Mouse (Mus musculus): ENCODE results near the gene Pigg.
"Not testable (repeated sequence)": the region's sequence is repeated elsewhere in the genome, so short reads cannot be mapped to it uniquely, and the experiment has no call there.

Gene Pigg

DNA sequence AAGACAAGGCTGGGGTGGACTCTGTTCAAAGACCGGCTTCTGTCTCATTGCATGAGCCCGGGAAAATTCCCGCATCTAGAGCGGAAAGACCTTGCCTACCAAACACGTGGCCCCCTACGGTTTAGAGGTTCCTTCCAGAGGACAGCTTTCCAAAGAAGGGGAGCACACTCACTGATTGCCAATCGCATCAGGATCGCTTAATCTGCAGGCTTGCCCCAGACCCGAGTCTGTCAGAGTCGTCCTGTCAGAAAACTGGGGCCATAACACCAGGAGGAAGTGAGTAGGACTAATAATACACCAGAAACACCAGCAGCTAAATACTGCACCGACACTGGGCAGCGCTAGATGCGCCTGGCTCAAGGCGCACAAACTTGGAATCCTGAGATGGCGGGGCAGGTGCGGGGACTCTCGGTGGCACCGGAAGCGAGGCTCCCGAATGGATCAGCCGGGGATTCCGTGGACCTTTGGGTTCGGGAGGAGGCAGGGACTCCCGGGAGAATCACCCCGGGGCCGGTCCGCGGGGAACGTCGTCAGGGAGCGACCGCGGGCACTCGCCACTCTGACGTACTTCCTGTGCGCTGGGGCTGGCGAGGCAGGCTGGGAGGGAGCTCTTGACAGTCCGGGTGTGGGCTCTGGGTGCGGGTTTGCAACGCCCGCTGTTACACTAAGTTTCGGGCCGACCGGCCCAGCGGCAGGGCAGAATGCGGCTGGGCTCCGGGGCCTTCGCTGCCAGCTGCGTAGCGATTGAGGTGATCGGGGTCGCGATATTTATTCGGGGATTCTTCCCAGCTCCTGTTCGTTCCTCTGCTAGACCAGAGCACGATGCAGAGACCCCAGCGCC, at the start of gene Pigg:
Pigg (plus strand) TSS at position 386 of the 841 bp plus-strand sequence.
- DNase-seq, result peak; percentile 90

DNA sequence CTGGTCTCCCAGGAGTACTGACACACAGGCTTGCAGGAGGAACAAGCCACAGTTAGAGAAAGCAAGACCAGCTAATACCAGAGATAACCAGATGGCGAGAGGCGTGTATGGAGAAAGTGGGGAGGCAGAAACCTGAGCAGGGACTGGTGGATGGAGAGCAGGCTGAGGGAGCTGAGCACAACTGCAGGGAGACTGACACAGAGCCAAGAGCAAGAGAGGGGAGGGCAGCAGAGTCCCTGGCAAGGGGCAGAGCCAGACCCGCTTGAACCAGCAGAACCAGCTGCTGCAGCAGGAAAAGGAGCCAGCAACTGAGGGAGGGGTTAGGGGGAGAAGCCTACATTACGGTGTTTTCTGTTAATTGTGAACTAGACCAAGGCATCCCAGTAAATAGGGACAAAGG, 49.7 kb upstream of the Pigg start:
- peak; percentile 26 for DNase-seq

DNA sequence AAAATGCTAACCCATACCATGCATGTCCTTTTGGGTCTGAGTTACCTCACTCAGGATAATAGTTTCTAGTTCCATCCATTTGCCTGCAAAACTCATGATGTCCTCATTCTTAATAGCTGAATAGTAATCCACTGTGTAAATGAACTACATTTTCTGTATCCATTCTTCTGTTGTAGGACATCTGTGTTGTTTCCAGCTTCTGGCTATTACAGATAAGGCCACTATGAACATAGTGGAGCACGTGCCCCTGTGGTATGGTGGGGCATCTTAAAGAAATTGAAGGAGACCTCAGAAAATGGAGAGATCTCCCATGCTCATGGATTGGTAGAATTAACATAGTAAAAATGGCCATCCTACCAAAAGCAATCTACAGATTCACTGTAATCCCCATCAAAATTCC, 48.6 kb upstream of the Pigg start:
- DNase-seq, result not testable (repeated sequence)

DNA sequence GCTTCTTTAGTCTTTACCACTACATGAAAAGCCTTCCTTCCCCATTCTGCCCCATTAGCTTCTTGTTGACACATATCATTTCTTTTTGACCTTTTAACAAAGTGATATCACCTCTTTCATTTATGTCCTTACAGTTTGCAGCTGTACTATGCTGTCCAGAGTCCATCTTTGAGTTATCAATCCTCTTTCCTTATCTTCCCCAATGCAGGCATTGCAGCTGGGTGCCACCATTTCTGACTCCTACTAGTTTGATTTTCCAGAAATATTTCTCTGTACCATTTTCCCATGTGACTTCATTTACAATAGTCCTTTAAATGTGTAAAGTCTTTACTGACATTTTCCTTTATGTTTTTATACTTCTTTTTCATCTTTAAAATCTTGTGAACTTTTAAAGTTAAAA, 45.4 kb upstream of the Pigg start:
- DNase-seq, result no peak

DNA sequence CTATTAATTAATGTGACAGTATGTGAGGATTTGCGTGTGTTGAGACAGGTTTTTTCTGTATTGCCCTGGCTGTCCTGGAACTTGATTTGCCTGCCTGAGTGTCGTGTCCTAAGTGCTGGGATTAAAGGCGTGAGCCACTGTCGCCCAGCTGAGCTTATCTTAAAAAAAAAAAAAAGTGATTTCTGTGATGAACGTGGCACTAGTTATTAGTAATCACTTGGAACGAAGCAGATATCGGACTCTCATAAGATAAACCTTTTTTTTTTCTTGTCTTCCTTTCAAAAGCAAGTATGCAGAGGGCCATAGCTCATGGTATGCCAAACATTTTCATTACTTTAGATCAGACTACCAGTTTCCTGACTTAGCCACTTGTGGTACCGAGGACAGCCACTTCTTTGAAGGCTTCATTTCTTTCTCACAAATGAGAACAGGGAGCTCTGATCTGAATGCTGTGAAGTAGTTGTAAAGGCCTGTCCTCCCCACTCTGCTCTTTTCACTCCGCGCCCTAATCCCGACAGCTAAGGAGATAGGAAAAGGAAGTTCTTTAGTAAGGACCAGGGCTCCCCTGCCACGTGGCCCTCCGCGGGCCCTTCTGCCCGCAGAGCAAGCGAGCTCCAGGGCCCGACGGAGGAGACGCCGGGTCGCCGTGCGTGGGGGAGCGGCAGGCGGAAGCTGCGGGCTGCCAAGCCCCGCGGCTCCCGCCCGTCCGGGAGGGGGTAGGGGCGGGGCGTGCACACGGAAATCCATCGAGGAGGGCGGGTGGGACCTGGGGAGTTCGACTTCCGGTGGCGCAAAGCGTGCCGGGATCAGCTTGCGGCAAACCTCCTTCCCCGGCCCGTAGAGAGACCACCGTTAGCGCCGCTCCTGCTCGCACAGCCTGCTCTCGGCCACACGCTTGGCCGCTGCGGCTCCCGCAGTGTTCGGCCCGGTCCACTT, 44.0 kb upstream of the Pigg start, which contains the start of gene Dr1:
Dr1 (plus strand) TSS at position 771 of the 936 bp plus-strand sequence.
- peak; percentile 78 for DNase-seq

DNA sequence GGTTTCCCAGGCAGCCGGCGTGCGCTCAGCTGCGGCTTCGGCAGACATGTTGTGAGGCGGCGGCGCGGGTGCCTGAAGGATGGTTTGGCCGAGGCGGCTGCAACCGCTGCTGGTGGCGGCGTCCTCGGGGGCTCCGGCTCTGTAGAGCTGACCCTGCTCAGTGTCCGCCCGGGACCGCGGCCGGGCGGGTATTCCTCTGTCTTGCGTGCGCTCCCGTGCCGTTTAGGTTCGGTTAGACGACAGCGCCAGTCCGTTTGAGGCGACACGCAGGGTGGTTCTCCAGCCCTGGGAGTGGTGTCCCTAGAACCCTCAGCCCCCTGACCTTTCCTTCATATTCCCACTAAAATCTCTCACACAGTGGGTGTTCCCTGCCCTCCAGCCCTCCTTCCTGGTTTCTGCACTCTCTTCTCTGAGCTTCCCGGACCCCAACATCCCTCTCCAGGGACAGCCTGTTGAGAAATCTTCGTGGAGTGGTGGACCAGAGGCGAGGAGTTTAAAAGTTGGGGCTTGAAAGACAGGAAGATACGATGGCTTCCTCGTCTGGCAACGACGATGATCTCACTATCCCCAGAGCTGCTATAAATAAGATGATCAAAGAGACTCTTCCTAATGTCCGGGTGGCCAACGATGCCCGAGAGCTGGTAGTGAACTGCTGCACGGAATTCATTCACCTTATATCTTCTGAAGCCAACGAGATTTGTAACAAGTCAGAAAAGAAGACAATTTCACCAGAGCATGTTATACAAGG, 43.2 kb upstream of the Pigg start:
- DNase-seq, result no peak

DNA sequence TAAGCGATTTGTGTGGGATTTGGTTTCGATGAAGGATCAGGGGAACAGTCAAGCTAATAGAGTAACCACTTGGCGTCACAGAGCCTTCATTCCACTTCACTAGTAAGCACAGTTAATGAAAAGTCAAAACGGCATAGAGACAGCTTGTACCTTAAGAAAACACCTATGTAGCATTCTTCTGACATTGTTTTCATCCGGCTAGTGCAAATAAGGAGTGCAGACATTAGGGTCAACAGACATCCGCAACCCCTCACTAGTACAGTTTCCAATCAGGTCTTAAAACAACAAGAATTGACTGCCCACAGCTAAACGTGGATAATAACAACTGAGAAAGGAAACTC, 42.6 kb upstream of the Pigg start:
- no peak for DNase-seq

DNA sequence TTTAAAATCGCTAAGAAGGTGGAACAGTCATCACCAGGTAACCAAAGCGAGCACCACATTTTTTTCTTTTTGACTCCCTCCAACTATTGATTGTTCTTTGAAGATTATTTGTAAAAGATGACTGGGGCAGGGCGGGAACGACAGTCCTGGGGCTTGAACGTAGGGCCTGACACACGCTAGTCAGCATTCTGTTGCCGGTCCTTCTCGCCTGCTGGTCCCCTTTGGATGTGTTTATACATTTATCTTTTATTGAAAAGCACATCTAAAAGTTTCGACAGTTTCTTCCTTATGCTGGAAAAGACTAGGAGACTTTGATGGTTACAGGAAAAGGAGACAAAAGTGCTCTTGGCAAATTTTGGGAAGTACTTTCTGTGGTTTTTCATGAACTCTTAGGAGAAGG, 42.0 kb upstream of the Pigg start:
- DNase-seq, result no peak

DNA sequence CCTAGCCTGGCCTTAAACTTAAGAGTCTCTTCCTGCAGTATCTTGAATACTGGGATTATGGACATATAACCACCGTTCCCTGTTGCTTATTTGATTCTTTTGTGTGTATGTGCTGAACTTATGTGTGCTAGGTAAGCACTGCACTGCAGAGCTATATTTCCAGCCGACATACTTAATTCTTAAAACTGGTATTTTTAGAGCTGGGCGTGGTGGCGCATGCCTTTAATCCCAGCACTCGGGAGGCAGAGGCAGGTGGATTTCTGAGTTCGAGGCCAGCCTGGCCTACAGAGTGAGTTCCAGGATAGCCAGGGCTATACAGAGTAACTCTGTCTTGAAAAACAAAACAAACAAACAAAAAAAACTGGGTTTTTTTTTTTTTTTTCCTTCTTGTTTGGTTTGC, 41.1 kb upstream of the Pigg start:
- DNase-seq, result not testable (repeated sequence)

DNA sequence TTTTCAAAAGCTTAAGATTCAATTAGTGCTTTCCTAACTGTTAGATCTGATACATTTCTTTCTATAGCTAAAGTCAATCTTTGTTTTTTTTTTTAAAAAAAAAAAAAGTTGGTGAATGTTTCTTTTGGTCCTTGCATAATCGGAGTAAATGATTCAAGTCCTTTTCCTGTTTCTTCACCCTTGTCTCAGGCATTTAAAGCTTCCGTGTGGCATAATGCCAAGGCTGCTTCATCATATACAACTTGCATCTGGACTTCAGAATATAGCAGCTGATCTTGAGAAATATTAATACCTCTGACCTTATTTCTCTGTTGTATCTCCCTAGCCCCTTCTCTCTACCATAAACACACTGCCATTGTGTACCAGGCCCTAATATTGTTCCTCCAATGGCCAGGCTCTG, 25.5 kb upstream of the Pigg start:
- no peak for DNase-seq

DNA sequence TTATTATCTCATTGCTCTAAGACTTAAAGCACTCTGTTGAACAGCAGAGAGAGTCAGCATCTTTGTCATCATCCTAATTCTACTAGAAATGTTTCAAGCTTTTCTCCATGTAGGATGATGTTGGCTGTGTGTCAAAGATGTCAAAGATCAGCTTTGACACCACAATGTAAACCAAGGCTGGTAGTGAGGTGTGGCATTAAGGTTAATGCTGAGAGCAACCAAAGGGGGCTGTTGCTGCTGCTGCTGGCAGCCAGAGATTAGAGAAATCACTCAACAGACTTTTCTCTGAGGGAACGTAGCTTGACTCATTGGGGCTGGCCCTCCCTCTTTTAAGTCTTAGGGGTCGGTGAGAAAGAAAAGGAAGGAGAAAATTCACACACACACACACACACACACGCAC, 10.8 kb upstream of the Pigg start:
- no peak for DNase-seq

DNA sequence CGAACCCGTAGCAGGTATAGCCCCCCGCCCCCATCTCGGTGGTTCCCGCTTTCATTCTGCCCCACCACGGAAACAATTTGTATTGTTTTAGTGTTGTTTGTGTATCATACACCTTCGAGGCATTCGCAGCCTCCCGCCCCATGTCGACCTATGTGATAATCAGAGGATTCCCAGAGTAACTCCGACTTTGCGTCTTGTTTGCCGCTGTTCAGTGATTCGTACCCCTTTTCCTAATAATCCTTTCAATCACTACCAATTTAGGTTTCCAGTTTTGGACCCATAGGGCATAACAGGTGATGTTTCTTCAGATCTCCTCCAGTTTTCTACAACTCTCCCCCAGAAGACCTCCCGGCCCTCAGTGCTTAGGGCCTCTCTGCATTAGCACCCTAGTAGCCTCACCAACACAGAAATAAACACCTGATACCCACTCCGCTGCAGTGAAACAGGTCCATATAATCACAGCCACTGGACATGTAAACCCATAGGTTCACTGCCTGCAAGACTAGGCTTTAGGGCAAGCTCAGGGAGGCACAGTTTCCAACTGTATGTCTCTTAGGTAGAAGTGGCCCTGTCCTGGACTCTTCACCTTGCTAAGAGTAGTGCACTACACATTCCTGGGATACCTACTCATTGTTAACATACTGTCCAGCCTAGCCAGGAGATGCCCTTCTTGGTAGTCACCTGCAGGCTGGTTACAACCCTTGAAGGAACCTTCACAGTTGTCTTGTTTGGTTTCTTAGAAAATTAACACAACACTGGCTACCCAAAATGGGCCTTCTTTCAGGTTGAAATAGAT, 854 bp downstream of the Pigg start:
- no peak for DNase-seq

DNA sequence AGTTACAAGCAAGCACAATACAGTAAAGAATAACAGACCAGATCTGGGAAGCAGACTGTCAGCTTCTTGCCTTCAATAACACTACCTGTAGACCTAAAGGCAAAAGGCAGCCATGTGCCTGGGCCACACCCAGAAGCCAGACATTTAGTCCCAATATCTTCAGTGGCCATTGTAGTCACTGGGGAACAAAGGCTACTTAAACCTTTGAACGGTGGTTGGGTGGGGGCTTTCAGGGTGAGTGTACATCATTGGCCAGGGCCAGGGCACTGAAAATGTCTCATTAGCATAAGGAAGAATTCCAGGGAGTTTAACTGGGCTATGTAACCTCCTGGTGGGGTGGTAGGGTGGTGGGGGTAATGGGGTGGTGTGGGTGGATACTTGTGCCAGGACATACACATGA, 18.6 kb downstream of the Pigg start:
- no peak for DNase-seq

DNA sequence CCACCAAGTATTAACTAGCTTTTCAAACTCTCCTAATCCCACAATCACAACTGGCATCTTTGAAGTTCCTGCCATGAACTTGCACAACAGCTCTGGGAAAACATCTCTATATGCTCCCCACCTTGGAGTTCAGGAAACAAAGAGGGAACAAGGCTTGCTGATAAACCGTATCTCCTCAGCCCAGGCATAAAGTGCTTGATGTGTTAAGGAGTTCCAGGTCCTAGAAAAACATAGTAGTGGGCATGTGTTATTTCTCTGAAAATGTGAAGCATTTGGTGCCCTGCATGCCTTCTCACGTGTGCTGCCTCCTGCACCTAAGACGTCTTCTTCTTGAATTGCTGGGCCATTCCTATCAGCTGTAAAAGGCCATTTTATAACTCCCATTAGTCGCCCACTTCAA, 25.0 kb downstream of the Pigg start:
- DNase-seq, result no peak

DNA sequence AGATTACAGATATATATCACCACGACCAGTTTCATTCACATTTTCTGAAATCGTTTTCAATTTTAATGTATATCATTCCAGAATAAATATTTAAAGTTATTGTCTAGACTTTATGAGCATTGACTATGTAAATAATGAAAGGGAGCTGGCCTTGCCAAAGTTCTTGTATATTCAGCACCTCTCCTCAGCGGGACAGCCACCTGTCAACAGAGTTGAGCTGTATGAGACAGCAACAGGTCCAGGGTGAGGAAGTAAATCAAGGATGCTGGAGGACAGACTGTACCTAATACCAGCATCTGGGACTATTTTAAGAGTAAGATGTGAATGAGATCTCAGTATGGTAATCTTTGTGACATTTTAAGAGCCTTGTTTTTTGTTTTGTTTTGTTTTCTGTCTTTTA, 25.6 kb downstream of the Pigg start:
- DNase-seq, result no peak

DNA sequence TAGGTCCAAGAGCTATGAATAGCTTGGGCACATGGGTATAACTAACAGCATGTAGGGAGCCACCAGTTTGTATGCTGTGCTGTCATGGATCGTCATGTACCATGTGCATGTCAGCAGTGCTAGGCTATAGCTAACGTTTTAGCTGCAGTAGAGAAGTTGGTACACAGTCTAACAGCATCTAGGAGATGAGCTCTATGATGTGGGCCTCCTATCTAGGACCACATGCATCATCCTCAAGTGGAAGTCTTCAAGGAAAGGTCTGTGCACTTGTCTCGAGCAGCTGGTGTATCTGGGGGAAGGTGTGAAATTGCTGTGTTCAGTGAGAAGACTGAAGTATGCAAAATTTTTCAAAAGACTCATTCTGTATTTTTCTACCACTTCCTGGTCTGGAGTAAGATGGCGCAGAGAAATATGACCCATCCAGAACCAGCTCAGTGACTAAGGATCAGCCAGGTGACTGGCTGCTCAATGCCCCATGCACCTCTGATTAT, 31.3 kb downstream of the Pigg start:
- no peak for DNase-seq

DNA sequence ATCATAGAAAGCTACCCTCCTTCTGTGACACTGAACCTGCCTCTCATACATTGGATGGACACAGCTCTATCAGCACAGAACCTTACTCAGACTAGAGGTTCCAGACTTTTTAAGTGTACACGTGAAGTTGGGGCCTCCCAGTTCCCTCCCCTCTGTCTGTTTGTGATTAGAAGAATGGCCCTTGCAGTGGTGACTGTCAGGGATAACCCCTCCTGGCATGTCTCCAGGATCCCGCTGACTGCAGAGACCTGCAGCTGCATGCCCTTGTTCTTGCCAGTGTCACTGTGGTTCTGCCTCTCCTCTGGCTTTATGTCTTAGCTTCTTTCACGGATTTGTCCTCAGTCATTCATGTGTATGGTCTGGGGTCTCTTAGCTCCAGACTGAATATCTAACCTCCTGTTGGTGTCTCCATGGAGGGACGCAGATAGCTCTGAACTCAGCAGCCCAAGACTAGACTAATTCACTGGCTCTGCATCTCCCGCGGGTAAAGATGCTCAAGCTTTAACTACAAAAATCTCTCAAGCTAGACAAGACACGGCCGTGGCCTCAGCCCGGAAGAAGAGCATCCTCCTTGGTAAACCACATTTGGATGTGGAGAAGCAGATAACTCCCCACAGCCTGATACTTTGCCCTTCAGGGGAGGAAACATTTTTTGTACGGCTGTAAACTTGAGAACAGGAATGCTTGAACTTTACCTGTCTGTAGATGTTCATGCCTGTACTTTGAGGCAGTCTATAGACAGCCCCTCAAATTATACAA, 33.1 kb downstream of the Pigg start:
- DNase-seq, result no peak

DNA sequence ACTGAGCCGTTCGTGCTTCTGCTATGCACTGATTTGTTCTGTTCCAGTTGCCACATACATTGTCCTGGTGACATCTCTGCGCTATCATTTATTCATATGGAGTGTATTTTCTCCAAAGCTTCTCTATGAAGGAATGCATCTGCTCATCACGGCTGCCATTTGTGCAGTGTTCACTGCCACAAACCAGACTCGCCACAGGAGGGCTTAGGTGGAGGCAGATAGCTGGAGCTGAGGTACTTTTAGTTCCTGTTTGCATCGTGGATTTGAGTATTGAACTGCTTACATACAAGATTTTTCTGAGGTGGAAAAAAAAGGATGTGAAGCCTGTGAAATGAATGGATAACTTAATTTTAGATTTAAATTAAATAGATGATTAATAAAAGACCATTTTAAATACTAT, 35.4 kb downstream of the Pigg start:
- no peak for DNase-seq

DNA sequence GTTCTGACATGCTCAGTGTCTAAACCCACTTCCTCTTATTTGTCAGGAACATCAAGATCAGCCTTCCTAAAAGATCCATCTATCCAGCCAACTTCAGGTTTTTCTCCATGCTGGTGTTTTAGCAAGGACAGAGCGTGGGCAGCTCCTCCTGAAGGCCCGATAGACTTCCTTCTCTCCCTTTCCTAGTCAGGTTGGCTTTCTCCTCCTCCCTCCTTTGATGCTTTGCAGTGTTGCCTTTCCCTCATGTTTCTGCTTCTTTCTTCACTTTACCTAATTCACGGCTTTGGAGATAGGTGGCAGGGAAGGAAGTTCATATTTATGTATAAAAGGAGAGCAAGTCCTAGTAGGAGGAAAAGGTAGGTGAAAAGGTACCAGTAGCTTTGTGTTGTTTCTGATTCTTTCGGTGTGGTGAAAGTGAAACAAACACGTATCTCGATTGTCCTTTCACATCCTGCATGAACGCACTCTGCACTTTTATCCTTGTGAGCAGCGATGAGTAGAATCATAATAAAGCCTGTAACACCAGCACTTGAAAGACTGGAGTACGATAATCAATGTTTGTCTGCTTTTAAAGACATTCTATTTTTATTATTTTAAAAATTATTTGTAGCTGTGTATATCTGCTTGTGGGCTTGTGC, 37.2 kb downstream of the Pigg start:
- no peak for DNase-seq

DNA sequence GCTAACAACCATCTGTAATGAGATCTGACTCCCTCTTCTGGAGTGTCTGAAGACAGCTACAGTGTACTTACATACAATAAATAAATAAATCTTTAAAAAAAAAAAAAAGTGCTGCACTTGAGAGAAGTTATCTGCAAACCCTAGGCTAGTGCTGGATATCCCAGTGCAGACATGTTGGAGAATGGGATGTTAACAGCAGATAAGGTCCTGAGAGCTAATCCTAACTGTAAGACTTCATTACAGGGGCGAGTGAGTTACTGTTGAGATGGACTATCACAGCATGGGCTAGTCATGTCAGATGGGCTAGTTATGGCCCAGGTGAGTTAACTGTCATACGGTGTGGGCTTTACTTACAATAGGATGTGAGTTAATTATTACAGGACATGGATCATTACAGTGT, 41.6 kb downstream of the Pigg start:
- DNase-seq, result no peak

DNA sequence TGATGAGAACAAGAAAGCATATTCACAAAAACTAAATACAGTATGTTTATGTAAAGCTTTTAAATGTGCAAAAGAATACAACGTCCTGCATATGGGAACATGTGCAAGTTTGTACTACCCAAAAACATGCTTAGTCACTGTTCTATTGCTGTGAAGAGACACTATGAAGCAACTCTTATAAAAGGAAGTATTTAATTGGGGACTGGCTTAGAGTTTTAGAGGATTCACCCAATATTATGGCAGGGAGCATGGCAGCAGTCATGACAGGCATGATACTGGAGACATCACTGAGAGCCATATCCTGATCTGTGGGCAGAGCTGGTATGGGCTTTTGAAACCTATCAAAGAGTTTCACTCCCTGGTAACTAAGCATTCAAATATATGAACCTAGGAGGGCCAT, 45.5 kb downstream of the Pigg start:
- DNase-seq, result no peak
